Mouse (Mus musculus) midbrain, embryonic 15.5 days (tissue): ENCODE measurements at regions not wholly inside any gene's neighbourhood (a gene's known extent, or its start where the extent isn't known, plus 50 kb on each side); places are given as distances from the start of the nearest gene placed in this dataset.
A peak's percentile ranks its signal among the peaks of the same experiment; 100 is the strongest.

Experiments used
- ATAC-seq: fragments of 200-750 bp; cut with Nextera tagmentation; replicated peaks from 2 replicates; pipeline ENCODE4 v1.8.0; 2017; ENCODE audit warnings: moderate TSS enrichment
- H3K27ac ChIP-seq: fragments of 300-500 bp; sonication (generic); 2 replicates; pipeline ENCODE4 v1.5.1; 2015; ENCODE audit warnings: mild to moderate bottlenecking, inconsistent platforms
- H3K27me3 ChIP-seq: fragments of 300-500 bp; sonication (generic); replicated peaks from 2 replicates; pipeline ENCODE4 v1.6.1; 2015; ENCODE audit warnings: inconsistent platforms
- H3K36me3 ChIP-seq: fragments of 300-500 bp; sonication (generic); replicated peaks from 2 replicates; pipeline ENCODE4 v1.6.1; 2015; ENCODE audit warnings: inconsistent platforms
- H3K4me1 ChIP-seq: fragments of 300-500 bp; sonication (generic); 2 replicates; pipeline ENCODE4 v1.6.1; 2015; ENCODE audit warnings: inconsistent platforms
- H3K4me2 ChIP-seq: fragments of 300-500 bp; sonication (generic); 2 replicates; pipeline ENCODE4 v1.6.1; 2015; ENCODE audit warnings: inconsistent platforms, mild to moderate bottlenecking, moderate library complexity
- H3K4me3 ChIP-seq: fragments of 300-500 bp; sonication (generic); 2 replicates; pipeline ENCODE4 v1.5.1; 2015; ENCODE audit warnings: mild to moderate bottlenecking, inconsistent platforms
- H3K9ac ChIP-seq: fragments of 300-500 bp; sonication (generic); 2 replicates; pipeline ENCODE4 v1.6.1; 2015; ENCODE audit warnings: mild to moderate bottlenecking, inconsistent platforms
- H3K9me3 ChIP-seq: fragments of 300-500 bp; sonication (generic); 2 replicates; pipeline ENCODE4 v1.6.1; 2016; ENCODE audit warnings: inconsistent platforms
- WGBS: fragments of 180-500 bp; shearing (Covaris S2); methylation state at CpG from one replicate; pipeline ENCODE4 v1.1.7; 2015; ENCODE audit warnings: mixed read lengths; 5-methylcytosine and 5-hydroxymethylcytosine counted together

DNA sequence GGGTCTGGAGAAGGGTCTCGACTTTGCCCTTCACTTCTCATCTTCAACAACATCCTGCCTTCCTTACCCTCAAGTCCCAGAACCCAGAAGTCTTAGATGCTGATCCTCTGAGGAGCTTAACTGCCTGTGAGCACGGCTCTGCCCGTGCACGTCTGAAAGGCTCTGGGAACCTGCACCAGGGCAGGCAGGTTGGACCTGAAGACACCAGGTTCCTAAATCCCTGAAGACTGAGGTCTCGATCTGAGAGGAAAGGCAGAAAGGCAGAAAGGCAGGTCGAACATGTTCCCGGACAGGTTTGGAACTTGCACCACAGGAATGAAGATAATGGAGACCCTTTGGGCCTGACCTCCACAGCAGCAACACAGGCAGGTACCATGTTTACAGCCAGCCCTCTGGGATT, 193.7 kb upstream of the Afdn start:
- 79% methylated on average over 7 of the region's 7 CpGs for WGBS
- H3K27me3 ChIP-seq: no peaks in the 10 kb centered on the region
- H3K9ac ChIP-seq: no peak overlapping the region
- no peaks in the 10 kb centered on the region for H3K4me1 ChIP-seq
- no peaks in the 10 kb centered on the region for H3K36me3 ChIP-seq
- ATAC-seq: no peak
- H3K4me3 ChIP-seq: no peak overlapping the region
- no peak overlapping the region for H3K4me2 ChIP-seq
- H3K27ac ChIP-seq: no peak overlapping the region
- no peaks in the 10 kb centered on the region for H3K9me3 ChIP-seq

GRCm38 (mm10) chr17:13567183-13567582, 193.2 kb upstream of the Afdn start:
- peaks cover 3% of the 10 kb centered on the region; the same call in 1 of the 2 replicates for H3K4me1 ChIP-seq
- no peaks in the 10 kb centered on the region for H3K9me3 ChIP-seq
- H3K27ac ChIP-seq: no peak overlapping the region
- no peak overlapping the region for H3K4me3 ChIP-seq
- 86% methylated on average over 3 of the region's 3 CpGs for WGBS
- H3K27me3 ChIP-seq: no peaks in the 10 kb centered on the region
- no peak overlapping the region for H3K4me2 ChIP-seq
- no peak overlapping the region for H3K9ac ChIP-seq
- no peak for ATAC-seq
- no peaks in the 10 kb centered on the region for H3K36me3 ChIP-seq

DNA sequence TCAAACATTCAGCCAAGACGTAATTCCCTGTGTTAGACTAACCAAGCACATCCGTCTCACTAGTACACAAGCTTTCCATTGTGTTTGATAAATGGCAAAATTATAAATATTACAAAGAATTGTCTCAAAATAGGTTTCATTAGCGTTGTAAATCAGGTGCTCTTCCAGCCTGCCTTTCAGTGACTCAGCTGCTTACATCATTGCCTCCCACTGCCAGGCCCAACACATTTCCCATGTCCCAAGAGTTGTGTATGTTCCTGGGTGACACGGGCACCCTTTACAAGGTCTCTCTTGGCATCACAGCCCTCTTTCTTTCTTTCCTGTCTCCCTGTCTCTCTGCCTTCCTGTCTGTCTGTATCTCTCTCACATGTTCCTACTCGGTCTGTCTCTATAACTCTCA, 189.5 kb upstream of the Afdn start:
- WGBS: 86% methylated on average over 5 of the region's 5 CpGs

GRCm38 (mm10) chr17:13572204-13572833, 188.0 kb upstream of the Afdn start:
- no peak overlapping the region for H3K4me3 ChIP-seq

More for the DNA sequence above, 189.5 kb upstream of the Afdn start:
- no peaks in the 10 kb centered on the region for H3K9me3 ChIP-seq
- no peak overlapping the region for H3K4me2 ChIP-seq
- H3K9ac ChIP-seq: no peak overlapping the region
- no peak overlapping the region for H3K27ac ChIP-seq
- no peak overlapping the region for H3K4me3 ChIP-seq
- H3K27me3 ChIP-seq: no peaks in the 10 kb centered on the region
- H3K4me1 ChIP-seq: peaks cover 37% of the 10 kb centered on the region
- H3K36me3 ChIP-seq: no peaks in the 10 kb centered on the region
- no peak for ATAC-seq

DNA sequence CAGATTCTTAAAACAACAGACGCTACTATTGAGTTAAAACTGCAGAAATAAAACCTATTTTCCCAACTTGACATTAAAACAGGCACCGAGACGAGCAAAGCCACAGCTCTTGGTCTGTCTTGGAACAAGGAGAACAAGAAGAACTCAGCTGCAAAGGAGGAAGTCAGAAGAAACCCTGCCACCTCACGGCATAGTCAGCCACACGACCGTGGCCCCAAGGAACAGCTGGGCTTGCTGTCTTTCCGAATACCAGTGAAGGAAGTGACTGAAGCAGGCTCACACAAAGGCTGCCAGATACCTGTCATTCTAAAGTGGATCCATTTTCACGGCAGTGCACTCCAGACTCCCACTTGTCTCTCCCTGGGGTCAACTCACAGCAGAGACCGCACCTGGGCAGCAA, 187.3 kb upstream of the Afdn start:
- Histone ChIP-seq H3K27me3 (no peaks in the 10 kb centered on the region), H3K9me3 (no peaks in the 10 kb centered on the region), H3K27ac (peak overlapping the region; percentile 77), H3K4me2 (no peak overlapping the region), H3K9ac (no peak overlapping the region), H3K4me1 (peaks cover 41% of the 10 kb centered on the region), H3K4me3 (no peak overlapping the region), H3K36me3 (no peaks in the 10 kb centered on the region)
- 55% methylated on average over 9 of the region's 9 CpGs for WGBS
- no peak; the same call in 1 of the 2 replicates for ATAC-seq

More at GRCm38 (mm10) chr17:13572204-13572833, 188.0 kb upstream of the Afdn start:
- H3K4me2 ChIP-seq: no peak overlapping the region
- ATAC-seq: no peak
- peaks cover 37% of the 10 kb centered on the region for H3K4me1 ChIP-seq
- 31% methylated on average over 8 of the region's 8 CpGs for WGBS
- H3K27me3 ChIP-seq: no peaks in the 10 kb centered on the region
- no peak overlapping the region for H3K9ac ChIP-seq
- H3K9me3 ChIP-seq: no peaks in the 10 kb centered on the region
- peak overlapping the region; percentile 77 for H3K27ac ChIP-seq
- no peaks in the 10 kb centered on the region for H3K36me3 ChIP-seq

GRCm38 (mm10) chr17:13574122-13574521, 186.2 kb upstream of the Afdn start:
- Histone ChIP-seq H3K4me2 (no peak overlapping the region), H3K27ac (peak overlapping the region; percentile 83), H3K9ac (no peak overlapping the region), H3K27me3 (no peaks in the 10 kb centered on the region), H3K9me3 (no peaks in the 10 kb centered on the region), H3K4me3 (no peak overlapping the region), H3K36me3 (no peaks in the 10 kb centered on the region), H3K4me1 (peaks cover 41% of the 10 kb centered on the region)
- 87% methylated on average over 1 of the region's 1 CpGs for WGBS
- no peak for ATAC-seq

DNA sequence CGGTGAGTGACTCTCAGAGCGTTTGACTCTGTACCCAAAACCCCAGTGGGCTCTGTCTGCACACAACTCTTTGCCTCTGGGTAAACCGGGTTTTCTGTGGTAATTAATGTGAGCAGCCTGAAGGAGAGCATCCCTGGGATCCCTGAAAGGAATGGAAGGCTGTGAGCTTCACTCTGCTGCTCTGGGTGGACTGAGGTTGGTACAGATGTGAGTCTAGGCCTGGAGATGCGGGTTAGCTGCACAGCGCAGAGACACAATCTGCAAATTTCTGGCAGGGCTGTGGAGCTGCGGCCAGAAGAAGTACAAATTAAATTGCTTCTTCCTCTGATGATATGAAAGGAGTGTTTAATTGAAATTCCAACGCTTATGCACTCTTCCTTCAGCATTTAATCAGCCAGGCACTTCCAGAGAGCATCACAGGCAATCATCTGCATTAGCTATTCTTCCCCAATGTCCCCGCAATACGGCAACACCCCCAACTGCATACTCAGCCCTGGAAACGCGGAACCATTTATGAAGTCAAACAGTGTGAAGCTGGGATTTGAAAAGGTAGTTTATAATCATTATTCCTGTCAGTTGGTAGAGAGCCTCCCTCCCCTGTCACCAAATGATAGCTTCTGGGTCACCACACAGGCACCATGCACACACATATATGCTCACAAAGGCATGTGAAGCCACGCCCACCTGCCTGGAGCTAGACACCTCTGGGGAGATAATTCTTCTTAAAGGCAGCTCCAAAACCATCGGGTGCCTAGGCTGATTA, 185.5 kb upstream of the Afdn start:
- Histone ChIP-seq H3K27me3 (no peaks in the 10 kb centered on the region), H3K4me1 (peaks cover 41% of the 10 kb centered on the region), H3K4me3 (no peak overlapping the region), H3K9me3 (no peaks in the 10 kb centered on the region), H3K27ac (peak overlapping the region; percentile 83), H3K36me3 (no peaks in the 10 kb centered on the region), H3K4me2 (no peak overlapping the region), H3K9ac (no peak overlapping the region)
- peak; percentile 55 for ATAC-seq
- 41% methylated on average over 13 of the region's 13 CpGs for WGBS

DNA sequence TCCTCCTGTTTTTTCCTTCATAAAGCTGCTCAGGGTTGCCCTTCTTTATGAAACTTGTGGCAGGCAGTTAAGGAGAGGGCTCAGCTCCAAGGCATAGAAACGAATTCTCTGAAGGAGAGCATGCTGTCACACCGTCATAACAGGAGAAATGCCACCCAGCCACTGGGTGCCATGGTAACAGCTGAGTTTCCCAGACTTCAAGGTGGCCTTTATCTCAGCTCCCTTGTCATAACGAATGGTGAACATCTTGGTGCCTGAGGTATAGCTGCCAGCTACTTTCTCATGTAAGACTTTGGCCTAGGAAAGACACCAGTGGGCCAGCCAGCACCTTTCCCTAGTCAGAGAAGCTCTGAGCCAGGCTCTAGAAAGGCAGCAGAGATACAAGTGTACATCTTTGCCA, 182.5 kb upstream of the Afdn start:
- no peak; the same call in 1 of the 2 replicates for ATAC-seq

DNA sequence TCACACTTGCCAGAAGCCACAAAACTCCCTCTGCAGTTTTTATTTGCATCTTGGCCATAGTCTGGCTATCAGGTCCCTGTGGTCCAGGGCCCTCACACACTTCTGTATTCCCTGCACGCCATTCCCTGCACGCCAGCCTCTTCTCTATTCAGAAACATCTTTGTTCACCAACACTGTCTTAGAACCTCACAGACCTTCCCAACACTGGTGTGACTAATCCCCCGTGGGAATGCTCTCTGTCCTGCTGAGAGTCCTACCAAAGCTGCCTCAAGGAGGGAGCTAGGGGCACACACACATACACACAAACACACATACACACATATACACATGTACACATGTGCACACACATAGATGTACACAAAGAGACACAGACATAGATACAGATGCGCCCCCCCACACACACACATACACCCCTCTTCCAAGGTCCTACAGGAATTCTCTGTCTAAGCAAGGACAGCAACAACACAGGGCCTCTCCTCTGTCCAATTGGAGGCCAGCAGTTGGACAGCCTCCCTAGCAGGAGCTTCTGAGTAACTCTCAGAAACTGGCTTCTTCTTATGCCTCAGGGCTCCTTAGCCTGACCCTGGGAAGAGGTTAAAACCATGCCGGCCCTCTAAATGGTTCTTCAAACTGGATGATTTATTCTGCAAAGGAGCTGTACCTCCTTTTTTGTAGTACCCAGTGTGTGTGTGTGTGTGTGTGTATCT, 179.0 kb upstream of the Afdn start:
- H3K4me2 ChIP-seq: no peak overlapping the region
- WGBS: 50% methylated on average over 5 of the region's 5 CpGs
- ATAC-seq: no peak

More for the DNA sequence above, 182.5 kb upstream of the Afdn start:
- Histone ChIP-seq H3K9me3 (no peaks in the 10 kb centered on the region), H3K4me3 (no peak overlapping the region), H3K27ac (0 out of 2 replicates have a peak overlapping the region, but pooled peaks have one; percentile 0), H3K4me2 (no peak overlapping the region), H3K9ac (no peak overlapping the region), H3K4me1 (peaks cover 32% of the 10 kb centered on the region), H3K27me3 (no peaks in the 10 kb centered on the region), H3K36me3 (no peaks in the 10 kb centered on the region)
- WGBS: 51% methylated on average over 3 of the region's 3 CpGs

DNA sequence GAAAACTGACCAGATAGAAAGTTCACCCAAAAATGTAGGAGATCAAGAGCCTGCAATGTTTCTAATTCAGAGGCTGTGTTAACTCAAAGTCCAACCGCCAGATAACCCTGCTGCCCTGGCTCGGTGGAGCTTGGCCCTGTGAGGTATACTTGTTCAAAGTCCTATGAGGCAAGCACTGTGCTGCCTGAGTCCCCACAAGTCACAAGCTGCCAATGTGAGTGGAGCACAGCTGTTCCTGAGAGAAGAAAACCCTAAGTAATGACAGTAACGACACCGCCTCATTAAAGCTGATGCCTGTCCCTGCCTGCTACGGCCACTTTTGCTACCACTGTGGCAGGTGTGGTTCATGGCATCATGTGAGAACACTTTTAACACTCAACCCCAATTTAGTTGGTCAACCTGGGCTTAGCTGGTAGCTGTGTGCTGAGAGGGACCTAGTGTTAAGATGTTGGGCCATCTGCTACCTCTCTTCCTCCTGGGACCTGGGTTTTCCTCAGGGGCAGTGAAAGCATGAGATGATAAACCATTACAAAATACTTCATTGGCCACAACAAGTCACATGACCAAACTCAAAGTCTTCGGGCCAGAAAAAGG, 178.2 kb upstream of the Afdn start:
- no peak for ATAC-seq
- Histone ChIP-seq H3K9ac (no peak overlapping the region), H3K4me1 (peaks cover 9% of the 10 kb centered on the region), H3K9me3 (no peaks in the 10 kb centered on the region), H3K4me2 (no peak overlapping the region), H3K4me3 (no peak overlapping the region), H3K36me3 (no peaks in the 10 kb centered on the region), H3K27me3 (no peaks in the 10 kb centered on the region), H3K27ac (no peak overlapping the region)
- WGBS: 66% methylated on average over 6 of the region's 6 CpGs

More for the DNA sequence above, 179.0 kb upstream of the Afdn start:
- Histone ChIP-seq H3K27ac (peak overlapping the region; percentile 0; the same call in 1 of the 2 replicates), H3K9me3 (no peaks in the 10 kb centered on the region), H3K27me3 (no peaks in the 10 kb centered on the region), H3K4me1 (peaks cover 9% of the 10 kb centered on the region), H3K9ac (no peak overlapping the region), H3K4me3 (no peak overlapping the region), H3K36me3 (no peaks in the 10 kb centered on the region)

GRCm38 (mm10) chr17:13583475-13584233, 176.7 kb upstream of the Afdn start:
- 0 out of 2 replicates have a peak overlapping the region, but pooled peaks have one; percentile 0 for H3K27ac ChIP-seq
- H3K4me2 ChIP-seq: no peak overlapping the region
- H3K4me3 ChIP-seq: no peak overlapping the region
- no peaks in the 10 kb centered on the region for H3K9me3 ChIP-seq
- peak; percentile 82 for ATAC-seq
- H3K27me3 ChIP-seq: no peaks in the 10 kb centered on the region
- no peak overlapping the region for H3K9ac ChIP-seq
- peaks cover 5% of the 10 kb centered on the region; the same call in 1 of the 2 replicates for H3K4me1 ChIP-seq
- no peaks in the 10 kb centered on the region for H3K36me3 ChIP-seq
- WGBS: 41% methylated on average over 9 of the region's 9 CpGs
